Mouse (Mus musculus) CD4-positive, CD25-positive, alpha-beta regulatory T cell, adult 2 months (primary cell): Measurements from ENCODE around the gene Igbp1.

ENCODE experiments used
- DNase-seq: peaks from one replicate; pipeline ENCODE4 v3.0.0-alpha.2; 2012; ENCODE audit warnings: low read depth, low spot score

Igbp1 gene

GRCm38 (mm10) chrX:100494068-100494978 is at the start of gene Igbp1:
Gene Igbp1 (plus strand): TSS chrX:100494291.
- peak; percentile 84 for DNase-seq

GRCm38 (mm10) chrX:100468047-100468446 is 26.0 kb upstream of the Igbp1 start:
- no peak for DNase-seq

GRCm38 (mm10) chrX:100470126-100470525 is 24.0 kb upstream of the Igbp1 start:
- no peak for DNase-seq

GRCm38 (mm10) chrX:100471491-100471890 is 22.6 kb upstream of the Igbp1 start:
- no peak for DNase-seq

GRCm38 (mm10) chrX:100475569-100476223 is 18.4 kb upstream of the Igbp1 start:
- DNase-seq, result no peak

- peak; percentile 82 for DNase-seq
Measured at GRCm38 (mm10) chrX:100480317-100480716, 13.8 kb upstream of the Igbp1 start.

- no peak for DNase-seq
Measured at GRCm38 (mm10) chrX:100493500-100494067, 507 bp upstream of the Igbp1 start.

- no peak for DNase-seq
Measured at GRCm38 (mm10) chrX:100504175-100504851, 10.2 kb downstream of the Igbp1 start.

GRCm38 (mm10) chrX:100508164-100508563 is 14.1 kb downstream of the Igbp1 start:
- no peak for DNase-seq

- no peak for DNase-seq
Measured at GRCm38 (mm10) chrX:100509921-100510320, 15.8 kb downstream of the Igbp1 start.

- no peak for DNase-seq
Measured at GRCm38 (mm10) chrX:100516683-100517082, 22.6 kb downstream of the Igbp1 start.

- DNase-seq, result no peak
Measured at GRCm38 (mm10) chrX:100517626-100518025, 23.5 kb downstream of the Igbp1 start.

- DNase-seq, result no peak
Measured at GRCm38 (mm10) chrX:100518532-100518931, 24.4 kb downstream of the Igbp1 start.

- no peak for DNase-seq
Measured at GRCm38 (mm10) chrX:100524471-100524870, 30.4 kb downstream of the Igbp1 start, which contains the start of gene Dgat2l6. Gene Dgat2l6 (plus strand): TSS chrX:100524838.

GRCm38 (mm10) chrX:100556026-100556425 is 61.9 kb downstream of the Igbp1 start:
- DNase-seq, result no peak

GRCm38 (mm10) chrX:100565696-100566095 is 71.6 kb downstream of the Igbp1 start:
- no peak for DNase-seq
